Comparison of ENCODE assay signal across 20 mouse cellular contexts in the genomic region with DNA sequence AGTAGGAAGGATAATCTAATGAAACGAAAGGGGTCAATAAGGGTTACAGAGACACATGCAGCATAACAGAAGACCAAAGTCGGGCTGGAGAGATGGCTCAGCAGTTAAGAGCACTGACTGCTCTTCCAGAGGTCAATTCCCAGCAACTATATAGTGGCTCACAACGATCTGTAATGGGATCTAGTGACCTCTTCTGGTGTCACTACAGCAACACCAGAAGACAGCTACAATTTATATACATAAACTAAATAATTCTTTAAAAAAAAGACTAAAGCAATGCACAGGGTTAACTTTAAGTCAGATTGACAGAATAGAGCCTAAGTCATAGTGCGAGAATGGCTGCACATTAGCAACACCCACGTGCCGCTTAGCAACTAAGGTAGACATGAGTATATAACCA. TPM values are rescaled to one million over a fixed set of nuclear protein-coding genes. Genes with fewer than 3 reads are reported as not detected.
"Had no signal": no experiment of that assay in that cellular context is flagged by ENCODE, and none has a peak within 500 bp of the region (broad histone marks: within the 10 kb centered on the region; RNA-seq: fewer than 3 reads in every experiment).

No protein-coding gene starts in this region.

- H3K4me2 ChIP-seq: limb, embryonic 12.5 days; liver, embryonic 15.5 days; midbrain, embryonic 13.5 days; stomach, embryonic 15.5 days had no signal

- H3K9ac ChIP-seq: limb, embryonic 12.5 days; liver, embryonic 15.5 days; midbrain, embryonic 13.5 days; stomach, embryonic 15.5 days had no signal

- H3K4me1 ChIP-seq: limb, embryonic 12.5 days; liver, embryonic 15.5 days; midbrain, embryonic 13.5 days; stomach, embryonic 15.5 days had no signal

- H3K9me3 ChIP-seq: limb, embryonic 12.5 days; liver, embryonic 15.5 days; midbrain, embryonic 13.5 days; stomach, embryonic 15.5 days had no signal

- ATAC-seq: midbrain, embryonic 13.5 days had no signal

- H3K4me3 ChIP-seq: limb, embryonic 12.5 days; liver, embryonic 15.5 days; midbrain, embryonic 13.5 days; stomach, embryonic 15.5 days had no signal

- DNase-seq: kidney, adult 18-20 months; kidney, postnatal 4 days; liver; lung, adult 2 months; right cerebral cortex, postnatal 14 days; thymus, postnatal 36 days had no signal

- H3K27me3 ChIP-seq: limb, embryonic 12.5 days; liver, embryonic 15.5 days; midbrain, embryonic 13.5 days; stomach, embryonic 15.5 days had no signal

- H3K36me3 ChIP-seq: stomach, embryonic 15.5 days had no signal

- H3K27ac ChIP-seq: limb, embryonic 12.5 days; liver, embryonic 15.5 days; midbrain, embryonic 13.5 days; stomach, embryonic 15.5 days had no signal

RNA-seq across cellular contexts. Expression of a gene that starts 14.4 kb away (rescaled TPM):
- total RNA-seq: layer of hippocampus, adult 8-10 months; layer of hippocampus, postnatal 25 days; left cerebral cortex, adult 8-10 months; left cerebral cortex, postnatal 25 days; midbrain, postnatal 0 days had no signal
- polyA plus RNA-seq: kidney, embryonic 16.5 days; limb, embryonic 12.5 days; liver, embryonic 15.5 days; lung, adult 2 months; midbrain, embryonic 13.5 days; midbrain, postnatal 0 days; neural tube, embryonic 14.5 days; spleen, adult 2 months; stomach, embryonic 15.5 days; thymus, postnatal 0 days had no signal

RNA-seq across cellular contexts. Expression of a gene that starts 46.6 kb away (rescaled TPM):
- total RNA-seq: megakaryocyte progenitor cell, adult 5-6 weeks had no signal
- polyA plus RNA-seq: spleen, adult 2 months had no signal
